Mouse (Mus musculus): ENCODE measurements around the gene Pde8b.

DNA sequence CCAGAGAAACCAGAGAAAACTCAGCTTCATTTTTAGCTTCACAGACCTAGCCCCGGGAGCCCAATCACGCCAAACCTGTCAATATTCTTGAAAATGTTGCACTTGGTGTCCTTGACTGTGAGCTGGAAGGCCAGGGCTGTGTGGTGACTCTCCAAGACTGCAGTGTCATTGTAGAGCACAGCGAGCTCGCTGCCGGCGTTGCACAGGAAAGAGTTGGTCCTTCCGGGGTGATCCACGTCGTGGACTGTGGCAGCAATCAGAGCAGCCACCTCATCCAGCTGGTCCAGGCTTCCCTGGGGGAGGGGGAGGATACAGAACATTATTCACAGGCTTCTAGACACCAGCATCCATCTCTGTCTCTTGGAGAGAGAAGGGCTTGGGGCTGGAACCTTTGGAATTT, 216.0 kb downstream of the Pde8b start:
- no peak for TF ChIP-seq CTCF (conservative IDR thresholded peaks at IDR 0.05; ENCODE audit: low read length)
- TF ChIP-seq NANOG (IDR thresholded peaks at IDR 0.05; ENCODE audit: borderline replicate concordance, low read length) = no peak
